Mouse (Mus musculus): ENCODE data around the gene Dna2. TPM values are rescaled to one million over a fixed set of nuclear protein-coding genes. Genes with fewer than 3 reads are reported as not detected.

Dna2 gene
- polyA plus RNA-seq, 1 experiment from 2014 or later: 21.0 TPM

DNA sequence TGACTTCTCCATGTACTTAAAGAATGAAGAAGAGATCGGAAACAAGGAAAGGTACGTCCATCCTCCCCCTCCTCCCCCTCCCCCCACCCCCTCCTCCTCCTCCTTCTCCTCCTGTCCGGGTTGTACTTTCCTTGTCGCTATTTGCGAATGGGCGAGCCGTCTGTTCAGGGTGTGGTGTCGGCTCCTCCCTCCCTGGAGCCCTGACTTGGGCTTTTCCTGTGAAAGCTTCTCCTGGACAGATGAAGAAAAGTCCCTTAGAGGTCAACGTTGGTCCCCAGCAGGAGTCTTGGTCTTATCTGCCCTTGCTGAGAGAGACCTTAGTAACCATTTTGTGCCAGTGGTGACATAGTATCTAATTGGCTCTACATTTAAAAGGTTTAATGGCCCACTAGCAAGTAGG, 47.2 kb downstream of the Dna2 start:
- Histone ChIP-seq H3K9me3 (no peaks in the 10 kb centered on the region), H3K27me3 (ENCODE audit: insufficient read depth, poor library complexity, severe bottlenecking) (no peaks in the 10 kb centered on the region), H3K27ac (no peak overlapping the region), H3K4me1 (replicated peaks) (no peaks in the 10 kb centered on the region; the same call in 1 of the 2 replicates), H3K4me3 (no peak overlapping the region), H3K36me3 (peaks cover 98% of the 10 kb centered on the region)
- DNase-seq (ENCODE audit: low spot score): no peak
- WGBS: 85% methylated on average over 9 of the region's 9 CpGs

DNA sequence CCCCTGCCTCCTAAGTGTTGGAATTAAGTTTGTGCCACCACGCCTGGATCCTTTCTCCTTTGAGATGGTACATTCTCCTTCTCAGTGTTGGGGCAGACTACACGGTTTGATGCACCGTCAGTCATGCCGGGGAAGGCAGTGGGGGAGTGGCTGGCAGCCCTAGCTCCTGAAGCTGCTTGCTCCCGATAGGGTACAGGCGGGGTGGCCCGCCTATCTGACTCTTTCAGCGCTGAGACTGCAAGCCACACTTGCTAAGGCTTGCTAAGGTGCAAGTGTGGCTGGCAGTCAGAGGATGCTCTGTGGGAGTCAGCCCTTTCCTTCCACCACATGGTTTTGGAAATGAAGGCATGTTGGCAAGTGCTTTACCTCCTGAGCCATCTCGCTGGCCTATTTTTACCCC, 53.8 kb downstream of the Dna2 start:
- H3K36me3 ChIP-seq: peaks cover 98% of the 10 kb centered on the region
- no peaks in the 10 kb centered on the region for H3K9me3 ChIP-seq
- H3K27me3 ChIP-seq (ENCODE audit: insufficient read depth, poor library complexity, severe bottlenecking): no peaks in the 10 kb centered on the region
- no peak overlapping the region for H3K4me3 ChIP-seq
- DNase-seq (ENCODE audit: low spot score): no peak
- no peak overlapping the region for H3K27ac ChIP-seq
- 62% methylated on average over 9 of the region's 9 CpGs for WGBS
- no peaks in the 10 kb centered on the region for H3K4me1 ChIP-seq (replicated peaks)

- no peaks in the 10 kb centered on the region for H3K4me1 ChIP-seq (replicated peaks)
- no peak for DNase-seq (ENCODE audit: low spot score)
- H3K36me3 ChIP-seq: peaks cover 100% of the 10 kb centered on the region
- no peaks in the 10 kb centered on the region for H3K27me3 ChIP-seq (ENCODE audit: insufficient read depth, poor library complexity, severe bottlenecking)
- H3K4me3 ChIP-seq: no peak overlapping the region
- no peaks in the 10 kb centered on the region for H3K9me3 ChIP-seq
- 82% methylated on average over 9 of the region's 9 CpGs for WGBS
- no peak overlapping the region for H3K27ac ChIP-seq
These were observed 56.4 kb downstream of the Dna2 start for GRCm38 (mm10) chr10:63003252-63003651.

GRCm38 (mm10) chr10:63004556-63004955, 57.7 kb downstream of the Dna2 start:
- Histone ChIP-seq H3K9me3 (no peaks in the 10 kb centered on the region), H3K4me1 (replicated peaks) (no peaks in the 10 kb centered on the region), H3K27me3 (ENCODE audit: insufficient read depth, poor library complexity, severe bottlenecking) (no peaks in the 10 kb centered on the region), H3K4me3 (no peak overlapping the region), H3K27ac (no peak overlapping the region), H3K36me3 (peaks cover 100% of the 10 kb centered on the region)
- WGBS: 92% methylated on average over 9 of the region's 9 CpGs
- DNase-seq (ENCODE audit: low spot score): no peak

DNA sequence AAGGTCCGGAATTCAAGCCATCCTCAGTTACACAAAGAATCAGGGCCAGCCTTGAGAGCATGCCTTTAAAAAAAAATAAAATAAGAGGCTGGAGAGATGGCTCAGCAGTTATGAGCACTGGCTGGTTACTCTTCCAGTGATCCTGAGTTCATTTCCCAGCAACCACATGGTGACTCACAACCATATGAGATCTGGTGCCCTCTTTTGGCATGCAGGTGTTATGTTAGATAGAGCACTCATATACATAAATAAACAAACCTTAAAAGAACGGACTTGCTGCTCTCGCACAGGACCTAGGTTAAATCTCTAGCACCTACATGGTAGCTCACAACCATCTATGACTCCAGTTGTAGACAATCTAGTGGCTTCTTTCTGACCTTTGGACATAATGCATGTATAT, 61.4 kb downstream of the Dna2 start:
- Histone ChIP-seq H3K27me3 (ENCODE audit: insufficient read depth, poor library complexity, severe bottlenecking) (no peaks in the 10 kb centered on the region), H3K27ac (no peak overlapping the region), H3K36me3 (peaks cover 100% of the 10 kb centered on the region), H3K4me1 (replicated peaks) (no peaks in the 10 kb centered on the region), H3K9me3 (no peaks in the 10 kb centered on the region), H3K4me3 (no peak overlapping the region)
- 83% methylated on average over 3 of the region's 3 CpGs for WGBS
- no peak for DNase-seq (ENCODE audit: low spot score)

- DNase-seq (ENCODE audit: low spot score): no peak
- Histone ChIP-seq H3K4me1 (replicated peaks) (no peaks in the 10 kb centered on the region), H3K36me3 (peaks cover 98% of the 10 kb centered on the region), H3K4me3 (no peak overlapping the region), H3K27me3 (ENCODE audit: insufficient read depth, poor library complexity, severe bottlenecking) (no peaks in the 10 kb centered on the region), H3K27ac (no peak overlapping the region), H3K9me3 (no peaks in the 10 kb centered on the region)
- WGBS: 88% methylated on average over 4 of the region's 4 CpGs
These were observed 63.4 kb downstream of the Dna2 start for GRCm38 (mm10) chr10:63010268-63010667.

DNA sequence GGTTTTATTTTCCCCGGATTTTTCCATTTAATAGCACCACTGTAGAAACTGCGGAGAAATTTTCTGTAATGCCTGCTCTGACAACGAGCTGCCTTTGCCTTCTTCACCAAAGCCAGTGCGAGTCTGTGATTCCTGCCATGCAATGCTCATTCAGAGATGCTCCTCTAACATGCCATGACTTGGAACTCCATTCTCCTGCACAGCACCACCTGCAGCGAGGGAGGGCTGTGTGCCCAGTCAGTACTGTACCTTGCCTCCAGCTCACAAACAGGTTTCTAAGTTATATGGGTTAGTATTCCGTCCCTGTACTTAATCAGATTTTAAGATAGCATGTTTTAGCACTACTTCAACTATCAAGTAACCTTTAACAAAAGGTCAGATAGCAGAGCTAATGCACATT, 64.7 kb downstream of the Dna2 start:
- Histone ChIP-seq H3K4me3 (no peak overlapping the region), H3K36me3 (peaks cover 98% of the 10 kb centered on the region), H3K27ac (no peak overlapping the region), H3K27me3 (ENCODE audit: insufficient read depth, poor library complexity, severe bottlenecking) (no peaks in the 10 kb centered on the region), H3K4me1 (replicated peaks) (no peaks in the 10 kb centered on the region), H3K9me3 (no peaks in the 10 kb centered on the region)
- no peak for DNase-seq (ENCODE audit: low spot score)
- 89% methylated on average over 6 of the region's 6 CpGs for WGBS

DNA sequence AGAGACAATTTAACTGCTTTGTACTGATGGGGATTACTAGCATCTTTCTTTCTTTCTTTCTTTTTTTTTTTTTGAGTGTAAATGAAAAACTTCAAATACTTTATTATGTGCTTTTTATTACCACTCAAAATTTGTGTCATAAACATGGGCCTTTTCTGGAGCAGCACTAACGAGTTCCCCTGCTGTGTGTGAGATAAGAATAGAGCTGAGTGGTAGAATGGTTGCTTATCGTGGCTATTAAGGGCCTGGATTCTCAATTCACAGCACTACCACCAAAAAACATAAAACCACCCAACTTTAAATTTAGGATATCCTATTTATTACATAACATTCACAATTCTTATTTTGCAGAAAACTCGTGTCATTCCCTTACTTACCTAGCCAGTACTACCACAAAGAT, 66.7 kb downstream of the Dna2 start:
- Histone ChIP-seq H3K4me1 (replicated peaks) (no peaks in the 10 kb centered on the region), H3K4me3 (no peak overlapping the region), H3K36me3 (peaks cover 98% of the 10 kb centered on the region)

DNA sequence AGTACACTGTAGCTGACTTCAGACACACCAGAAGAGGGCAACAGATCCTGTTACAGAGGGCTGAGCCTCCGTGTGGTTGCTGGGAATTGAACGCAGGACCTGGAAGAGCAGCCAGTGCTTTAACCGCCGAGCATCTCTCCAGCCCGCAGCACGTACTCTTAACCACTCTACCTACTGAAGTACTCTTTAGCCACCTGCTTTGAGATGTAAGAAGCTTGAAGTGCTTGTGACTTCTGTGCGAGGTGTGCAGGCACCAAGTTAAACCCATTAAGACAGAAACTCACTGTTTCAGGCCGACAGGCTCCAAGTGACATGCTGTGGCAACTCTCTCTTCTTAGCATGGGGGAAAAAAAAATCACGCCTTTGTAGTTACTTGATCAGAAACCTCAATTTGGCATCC, 67.3 kb downstream of the Dna2 start:
- H3K36me3 ChIP-seq: peaks cover 95% of the 10 kb centered on the region
- no peak for DNase-seq (ENCODE audit: low spot score)
- WGBS: 92% methylated on average over 9 of the region's 9 CpGs
- no peak overlapping the region for H3K27ac ChIP-seq
- no peaks in the 10 kb centered on the region for H3K9me3 ChIP-seq
- H3K27me3 ChIP-seq (ENCODE audit: insufficient read depth, poor library complexity, severe bottlenecking): no peaks in the 10 kb centered on the region
- H3K4me1 ChIP-seq (replicated peaks): peaks cover under 1% of the 10 kb centered on the region; the same call in 1 of the 2 replicates
- no peak overlapping the region for H3K4me3 ChIP-seq

More for the DNA sequence above, 66.7 kb downstream of the Dna2 start:
- 90% methylated on average over 3 of the region's 3 CpGs for WGBS
- DNase-seq (ENCODE audit: low spot score): no peak
- H3K9me3 ChIP-seq: no peaks in the 10 kb centered on the region
- no peak overlapping the region for H3K27ac ChIP-seq
- no peaks in the 10 kb centered on the region for H3K27me3 ChIP-seq (ENCODE audit: insufficient read depth, poor library complexity, severe bottlenecking)

DNA sequence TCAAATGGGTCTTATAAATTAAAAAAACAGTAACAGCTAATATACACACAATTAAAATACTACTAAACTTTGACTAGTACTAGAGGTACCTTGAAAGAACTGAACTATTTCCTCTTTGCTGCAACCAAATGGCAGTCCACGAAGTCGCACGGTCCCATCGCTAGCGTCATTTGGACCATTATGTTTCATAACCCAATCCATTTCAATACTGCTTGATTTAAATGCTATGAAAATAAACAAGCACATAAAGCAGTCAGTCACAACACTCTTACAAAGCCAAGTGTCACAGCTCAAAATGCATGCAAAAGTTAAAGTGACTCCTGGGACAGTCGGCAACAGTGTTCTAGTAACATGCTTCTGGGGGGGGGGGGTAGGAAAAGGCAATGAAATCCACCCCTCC, 72.5 kb downstream of the Dna2 start:
- Histone ChIP-seq H3K27ac (no peak overlapping the region), H3K4me1 (replicated peaks) (peaks cover 26% of the 10 kb centered on the region), H3K4me3 (no peak overlapping the region), H3K27me3 (ENCODE audit: insufficient read depth, poor library complexity, severe bottlenecking) (no peaks in the 10 kb centered on the region), H3K9me3 (no peaks in the 10 kb centered on the region), H3K36me3 (peaks cover 45% of the 10 kb centered on the region)
- 94% methylated on average over 6 of the region's 6 CpGs for WGBS
- no peak for DNase-seq (ENCODE audit: low spot score)

DNA sequence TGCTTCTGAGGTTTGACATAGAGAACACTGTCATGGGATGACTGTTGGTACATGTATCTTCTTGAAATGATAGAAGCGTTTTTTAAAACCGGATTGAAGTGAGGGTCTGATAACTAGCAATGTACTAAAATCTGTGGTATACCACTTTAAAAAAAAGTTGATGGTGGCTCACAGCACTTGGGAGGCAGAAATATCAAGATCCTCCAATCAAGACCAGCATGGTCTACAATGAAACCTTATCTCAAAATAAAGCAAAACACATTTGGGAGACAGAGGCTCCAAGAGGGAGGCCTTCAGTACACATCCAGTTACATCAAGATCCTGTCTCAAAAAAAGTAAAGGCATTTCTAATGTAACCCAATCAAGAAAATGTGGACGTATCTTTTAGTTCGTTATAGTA, 74.9 kb downstream of the Dna2 start:
- H3K27me3 ChIP-seq (ENCODE audit: insufficient read depth, poor library complexity, severe bottlenecking): no peaks in the 10 kb centered on the region
- H3K4me3 ChIP-seq: peak overlapping the region; percentile 95
- DNase-seq (ENCODE audit: low spot score): no peak
- H3K9me3 ChIP-seq: no peaks in the 10 kb centered on the region
- H3K36me3 ChIP-seq: peaks cover 21% of the 10 kb centered on the region
- peak overlapping the region; percentile 100 for H3K27ac ChIP-seq
- H3K4me1 ChIP-seq (replicated peaks): peaks cover 48% of the 10 kb centered on the region
- 65% methylated on average over 4 of the region's 4 CpGs for WGBS

DNA sequence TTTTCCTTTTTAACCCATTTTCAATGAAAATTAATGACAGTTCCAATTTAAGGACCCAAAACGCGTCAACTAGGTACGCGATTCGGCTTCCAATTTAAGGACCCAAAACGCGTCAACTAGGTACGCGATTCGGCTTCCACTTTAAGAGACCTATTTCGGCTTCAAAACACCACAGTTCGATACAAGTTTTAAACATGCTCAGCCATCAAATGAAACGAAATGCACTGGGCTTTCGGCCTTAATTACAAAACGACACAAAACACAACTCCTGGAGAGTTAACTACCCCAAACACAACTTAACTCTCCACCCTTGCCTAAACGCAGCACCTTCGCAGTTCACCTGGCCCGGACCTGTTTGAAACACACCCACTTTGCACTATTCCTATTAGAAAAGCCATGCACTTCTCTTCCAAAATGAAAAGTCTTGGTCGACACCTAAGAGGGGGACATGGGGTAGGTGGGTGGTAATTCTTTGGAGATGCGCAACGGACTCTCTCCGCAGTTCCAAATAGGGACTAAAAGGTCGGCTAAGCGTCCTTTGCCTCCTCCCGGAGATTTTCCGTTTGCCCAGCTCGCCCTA, 75.8 kb downstream of the Dna2 start:
- H3K9me3 ChIP-seq: no peaks in the 10 kb centered on the region
- H3K36me3 ChIP-seq: peaks cover 12% of the 10 kb centered on the region
- no peaks in the 10 kb centered on the region for H3K27me3 ChIP-seq (ENCODE audit: insufficient read depth, poor library complexity, severe bottlenecking)
- peak overlapping the region; percentile 100 for H3K27ac ChIP-seq
- peak overlapping the region; percentile 95 for H3K4me3 ChIP-seq
- under 1% methylated on average over 27 of the region's 27 CpGs for WGBS
- H3K4me1 ChIP-seq (replicated peaks): peaks cover 56% of the 10 kb centered on the region
- DNase-seq (ENCODE audit: low spot score): no peak

DNA sequence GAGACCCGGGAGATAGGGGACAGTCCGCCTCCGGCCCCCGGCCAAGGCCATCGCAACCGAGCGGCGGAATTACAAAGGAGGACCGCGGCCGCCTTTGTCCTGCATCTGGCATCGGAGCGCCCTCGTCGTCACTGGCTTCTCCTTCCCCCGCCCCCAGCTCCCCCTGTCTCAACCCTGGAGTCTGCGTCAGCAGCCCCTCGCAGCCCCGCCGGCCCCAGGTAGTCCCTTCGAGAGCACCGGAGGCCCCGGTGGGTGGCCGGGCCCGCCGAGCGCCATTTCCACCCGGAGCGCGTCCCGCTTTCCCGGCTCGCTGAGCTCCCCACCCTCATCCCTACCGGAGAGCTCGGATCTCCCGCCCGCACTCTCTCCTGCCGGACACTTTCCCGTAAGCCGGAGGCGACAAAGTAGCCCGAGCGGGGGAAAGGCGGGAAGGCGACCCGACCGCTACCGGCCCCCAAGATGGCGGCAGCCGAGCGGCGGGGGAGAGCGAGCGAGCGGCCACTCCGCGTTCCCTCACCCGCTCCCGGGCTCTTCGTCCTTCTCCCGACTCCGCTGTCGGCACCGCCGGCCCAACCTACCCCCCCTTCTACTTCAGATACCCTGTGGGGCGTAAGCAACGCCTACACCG, 76.4 kb downstream of the Dna2 start:
- peak; percentile 74 for DNase-seq (ENCODE audit: low spot score)
- peaks cover 61% of the 10 kb centered on the region for H3K4me1 ChIP-seq (replicated peaks)
- H3K27me3 ChIP-seq (ENCODE audit: insufficient read depth, poor library complexity, severe bottlenecking): no peaks in the 10 kb centered on the region
- peak overlapping the region; percentile 95 for H3K4me3 ChIP-seq
- H3K27ac ChIP-seq: peak overlapping the region; percentile 100
- no peaks in the 10 kb centered on the region for H3K9me3 ChIP-seq
- peaks cover 6% of the 10 kb centered on the region for H3K36me3 ChIP-seq
- WGBS: under 1% methylated on average over 68 of the region's 68 CpGs

All from hindbrain, embryonic 10.5 days (tissue).